Mouse (Mus musculus) B cell, adult (primary cell): ENCODE data around the gene Hist1h2bf. TPM values are rescaled to one million over a fixed set of nuclear protein-coding genes. Genes with fewer than 3 reads are reported as not detected.

Experiments
- total RNA-seq: library from RNA; stranded (reverse); gene quantifications from 4 replicates; pipeline ENCODE4 v1.2.4, GENCODE M21; 2023; ENCODE audit not compliant: inconsistent age

The Hist1h2bf gene
- total RNA-seq, 1 experiment from 2014 or later, result 266 TPM

Other genes starting within 250 kb of the Hist1h2bf start
- 16.9 to 17.9 TPM (median 17.5 TPM) in 4 replicates for gene Zfp322a, start 205.0 kb downstream of the Hist1h2bf start, total RNA-seq
- 17.4 to 19.6 TPM (median 18.5 TPM) in 4 replicates for gene Abt1, start 150.3 kb downstream of the Hist1h2bf start, total RNA-seq
- gene Btn1a1, start 108.3 kb downstream of the Hist1h2bf start, total RNA-seq, result not detected in 4 replicates
- gene Btn2a2, start 85.3 kb downstream of the Hist1h2bf start, total RNA-seq, result 0.61 to 1.7 TPM (median 1.6 TPM) in 3 of 4 replicates, not detected in the other
- 380 to 493 TPM (median 419 TPM) in 4 replicates for gene Hist1h4h, start 43.1 kb downstream of the Hist1h2bf start, total RNA-seq
- gene Hist1h2af, start 40.3 kb downstream of the Hist1h2bf start, total RNA-seq, result 18.4 to 42.2 TPM (median 32.0 TPM) in 4 replicates
- 5.1 to 15.0 TPM (median 8.0 TPM) in 4 replicates for gene Hist1h3g, start 38.8 kb downstream of the Hist1h2bf start, total RNA-seq
- gene Hist1h2bh, start 30.8 kb downstream of the Hist1h2bf start, total RNA-seq, result 11.3 to 16.6 TPM (median 13.7 TPM) in 4 replicates
- 123 to 144 TPM (median 124 TPM) in 4 replicates for gene Hist1h3f, start 30.1 kb downstream of the Hist1h2bf start, total RNA-seq
- 90.4 to 98.1 TPM (median 92.8 TPM) in 4 replicates for gene Hist1h4f, start 22.5 kb downstream of the Hist1h2bf start, total RNA-seq
- 25.4 to 29.9 TPM (median 27.1 TPM) in 4 replicates for gene Hist1h1d, start 20.9 kb downstream of the Hist1h2bf start, total RNA-seq
- gene Hist1h3e, start 11.8 kb downstream of the Hist1h2bf start, total RNA-seq, result 304 to 393 TPM (median 327 TPM) in 4 replicates
- 14.4 to 36.0 TPM (median 25.7 TPM) in 4 replicates for gene Hist1h2ae, start 3.0 kb downstream of the Hist1h2bf start, total RNA-seq
- gene Hist1h2bg, start 2.8 kb downstream of the Hist1h2bf start, total RNA-seq, result 482 to 521 TPM (median 495 TPM) in 4 replicates
- 41.9 to 71.0 TPM (median 49.4 TPM) in 4 replicates for gene Hist1h2ad, start 185 bp upstream of the Hist1h2bf start, total RNA-seq
- gene Hist1h3d, start 1.6 kb upstream of the Hist1h2bf start, total RNA-seq, result 32.2 to 49.8 TPM (median 35.5 TPM) in 4 replicates
- gene Hist1h4d, start 7.4 kb upstream of the Hist1h2bf start, total RNA-seq, result 154 to 204 TPM (median 177 TPM) in 4 replicates
- 30.3 to 38.2 TPM (median 33.1 TPM) in 4 replicates for gene Hist1h2be, start 46.9 kb upstream of the Hist1h2bf start, total RNA-seq
- gene Hist1h1e, start 48.4 kb upstream of the Hist1h2bf start, total RNA-seq, result 319 to 416 TPM (median 354 TPM) in 4 replicates
- 10.0 to 14.4 TPM (median 11.1 TPM) in 4 replicates for gene Hist1h2ac, start 109.8 kb upstream of the Hist1h2bf start, total RNA-seq
- 19.7 to 31.0 TPM (median 21.7 TPM) in 4 replicates for gene Hist1h2bc, start 110.0 kb upstream of the Hist1h2bf start, total RNA-seq
- 0.77 to 1.4 TPM (median 1.1 TPM) in 3 of 4 replicates, not detected in the other for gene Hist1h1t, start 121.6 kb upstream of the Hist1h2bf start, total RNA-seq
- gene Hist1h4c, start 124.3 kb upstream of the Hist1h2bf start, total RNA-seq, result 186 to 254 TPM (median 213 TPM) in 4 replicates
- gene Hfe, start 136.7 kb upstream of the Hist1h2bf start, total RNA-seq, result 0.69 to 2.2 TPM (median 1.4 TPM) in 4 replicates
- gene Hist1h1c, start 164.6 kb upstream of the Hist1h2bf start, total RNA-seq, result 908 to 1,217 TPM (median 961 TPM) in 4 replicates
- gene Hist1h3c, start 171.4 kb upstream of the Hist1h2bf start, total RNA-seq, result 12.3 to 17.5 TPM (median 15.7 TPM) in 4 replicates
- gene Hist1h2bb, start 172.5 kb upstream of the Hist1h2bf start, total RNA-seq, result 71.4 to 93.9 TPM (median 80.8 TPM) in 4 replicates
- 70.2 to 102 TPM (median 85.3 TPM) in 4 replicates for gene Hist1h2ab, start 176.9 kb upstream of the Hist1h2bf start, total RNA-seq
- gene Hist1h3b, start 178.1 kb upstream of the Hist1h2bf start, total RNA-seq, result 58.2 to 88.1 TPM (median 67.4 TPM) in 4 replicates
- 102 to 129 TPM (median 105 TPM) in 4 replicates for gene Hist1h4b, start 182.8 kb upstream of the Hist1h2bf start, total RNA-seq
- gene Hist1h4a, start 187.0 kb upstream of the Hist1h2bf start, total RNA-seq, result 166 to 182 TPM (median 176 TPM) in 4 replicates
- 384 to 431 TPM (median 397 TPM) in 4 replicates for gene Hist1h3a, start 188.2 kb upstream of the Hist1h2bf start, total RNA-seq
- 34.9 to 57.5 TPM (median 37.6 TPM) in 4 replicates for gene Hist1h1a, start 189.5 kb upstream of the Hist1h2bf start, total RNA-seq
- not detected in 4 replicates for gene Trim38, start 195.7 kb upstream of the Hist1h2bf start, total RNA-seq
- not detected in 4 replicates for gene Slc17a2, start 232.8 kb upstream of the Hist1h2bf start, total RNA-seq